Mouse (Mus musculus) ovary, postnatal 10 days (tissue): ENCODE data around the gene Grb2.

ENCODE experiments used
- DNase-seq: peaks from one replicate; pipeline ENCODE4 v3.0.0; 2022; ENCODE audit warnings: low spot score

The Grb2 gene

DNA sequence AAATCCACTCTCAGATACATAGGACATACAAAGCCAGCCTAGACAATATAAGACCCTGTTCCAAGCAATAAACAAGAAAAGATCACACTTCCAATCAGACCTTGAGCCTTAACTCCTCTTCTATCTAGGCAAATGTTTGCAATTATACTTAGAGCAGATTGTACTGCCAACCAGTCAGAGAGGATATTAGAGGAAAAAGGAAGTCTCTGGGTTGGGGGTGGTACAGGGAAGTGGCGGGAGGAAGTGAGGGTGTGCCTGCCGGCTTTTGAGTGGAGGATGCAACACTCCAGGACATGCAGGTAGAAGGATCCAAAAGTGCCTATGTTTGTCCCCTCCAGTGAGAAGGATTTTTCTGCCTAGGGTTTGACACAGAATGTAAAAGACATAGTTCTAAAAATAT, 3.9 kb upstream of the Grb2 start:
- no peak for DNase-seq

DNA sequence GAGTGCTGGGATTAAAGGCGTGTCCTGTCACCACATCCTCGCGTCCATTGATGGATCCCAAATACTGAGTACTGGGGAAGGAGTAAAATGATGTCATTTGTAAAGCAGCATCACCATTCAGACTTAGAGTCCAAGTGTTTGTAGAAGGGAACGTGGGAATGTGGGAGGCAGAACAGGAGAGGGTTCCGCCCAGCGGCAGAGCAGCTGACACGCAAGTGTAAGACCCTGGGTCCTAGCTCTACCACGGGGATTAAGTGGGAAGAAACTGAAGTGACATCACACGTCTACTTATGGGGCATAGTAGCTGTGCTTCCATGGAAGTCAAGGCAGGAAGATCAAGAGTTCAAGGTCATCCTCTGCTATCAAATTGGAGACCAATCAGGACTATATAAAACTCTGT, 2.7 kb upstream of the Grb2 start:
- no peak for DNase-seq

DNA sequence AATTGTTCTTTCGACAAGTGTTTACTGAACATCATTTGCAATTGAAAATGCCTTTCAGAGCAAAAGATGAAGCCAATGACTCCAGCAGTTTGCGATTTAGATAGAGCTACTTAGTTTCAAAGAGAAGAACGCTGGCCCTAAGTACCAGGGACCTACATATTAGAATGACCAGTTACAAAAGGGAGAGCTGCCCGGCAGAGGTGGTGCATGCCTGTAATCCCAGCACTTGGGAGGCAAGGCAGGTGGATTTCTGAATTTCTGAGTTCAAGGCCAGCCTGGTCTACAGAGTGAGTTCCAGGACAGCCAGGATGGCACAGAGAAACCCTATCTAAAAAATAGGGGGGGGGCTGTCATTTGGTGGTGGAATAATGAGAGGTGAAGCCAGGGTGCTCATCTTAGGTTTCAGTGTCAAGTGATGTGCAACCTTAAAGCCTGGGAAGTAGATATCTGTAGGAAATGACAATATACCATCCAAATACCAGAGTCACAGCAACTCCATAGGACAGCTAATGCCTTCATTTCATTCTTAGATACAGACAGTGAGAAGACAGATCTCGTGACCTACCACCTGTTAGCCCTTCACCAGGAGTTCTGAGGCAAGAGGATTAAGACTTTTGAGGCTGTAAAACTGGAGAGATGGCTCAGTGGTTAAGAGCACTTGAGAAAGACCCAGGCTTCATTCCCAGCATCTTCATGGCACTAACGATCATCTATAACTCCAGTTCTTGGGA, 1.6 kb upstream of the Grb2 start:
- DNase-seq = no peak

DNA sequence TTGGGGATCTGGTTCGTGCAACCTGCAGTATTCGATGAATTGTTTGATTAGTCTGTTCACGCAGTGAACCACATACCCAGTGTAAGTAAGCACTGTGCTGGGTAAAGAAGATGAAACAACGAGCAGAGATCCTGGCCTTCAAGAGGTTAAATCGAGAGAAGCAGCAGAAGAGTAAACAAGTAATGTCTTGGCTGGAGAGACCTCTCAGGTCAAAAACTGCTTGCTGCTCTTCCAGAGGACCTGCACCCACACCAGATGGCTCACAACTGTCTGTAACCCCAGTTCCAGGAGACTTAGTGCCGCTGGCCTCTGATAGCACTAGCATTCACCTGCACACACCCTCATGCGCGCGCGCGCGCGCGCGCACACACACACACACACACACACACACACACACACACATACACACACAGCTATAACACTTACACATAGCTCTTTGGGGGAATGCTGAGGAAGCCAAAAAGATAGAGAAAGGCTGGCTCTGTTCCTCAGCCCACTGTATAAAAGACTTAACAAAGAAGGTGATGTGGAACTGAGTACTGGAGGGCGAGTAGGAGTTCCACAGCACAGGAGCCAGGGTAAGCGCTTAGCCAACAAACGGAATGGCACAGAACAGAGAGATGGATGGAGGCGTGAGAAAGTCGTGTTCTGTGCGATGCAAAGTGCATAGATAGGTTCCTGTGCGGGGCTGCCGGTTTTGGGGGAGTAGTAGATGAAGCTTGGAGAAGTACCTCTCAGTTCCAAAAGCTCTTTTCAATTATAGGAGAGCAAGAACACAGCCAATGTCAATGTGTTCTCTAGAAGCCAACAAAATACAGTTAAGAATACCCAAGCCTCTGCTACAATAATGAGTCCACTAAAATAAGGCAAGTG, 795 bp upstream of the Grb2 start:
- DNase-seq = no peak

- no peak for DNase-seq
Observed at GRCm38 (mm10) chr11:115707313-115708208, 836 bp downstream of the Grb2 start.

DNA sequence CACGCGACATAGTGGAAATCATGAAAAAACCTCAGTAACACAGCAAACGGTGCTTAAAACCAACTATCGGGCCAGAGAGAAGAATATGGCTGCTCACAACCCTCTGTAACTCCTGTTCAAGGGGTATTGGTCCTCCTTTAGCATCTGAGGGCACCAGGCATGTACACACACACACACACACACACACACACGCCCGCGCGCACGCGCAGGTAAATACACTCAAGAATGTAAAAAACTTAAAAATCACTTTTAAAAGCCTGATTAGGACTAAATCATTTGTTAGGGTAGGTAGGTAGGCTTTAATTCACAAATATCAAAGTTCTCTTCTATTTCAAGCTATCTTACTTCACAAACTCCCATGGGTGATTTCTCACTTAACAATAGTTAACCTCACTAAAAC, 1.8 kb downstream of the Grb2 start:
- no peak for DNase-seq

DNA sequence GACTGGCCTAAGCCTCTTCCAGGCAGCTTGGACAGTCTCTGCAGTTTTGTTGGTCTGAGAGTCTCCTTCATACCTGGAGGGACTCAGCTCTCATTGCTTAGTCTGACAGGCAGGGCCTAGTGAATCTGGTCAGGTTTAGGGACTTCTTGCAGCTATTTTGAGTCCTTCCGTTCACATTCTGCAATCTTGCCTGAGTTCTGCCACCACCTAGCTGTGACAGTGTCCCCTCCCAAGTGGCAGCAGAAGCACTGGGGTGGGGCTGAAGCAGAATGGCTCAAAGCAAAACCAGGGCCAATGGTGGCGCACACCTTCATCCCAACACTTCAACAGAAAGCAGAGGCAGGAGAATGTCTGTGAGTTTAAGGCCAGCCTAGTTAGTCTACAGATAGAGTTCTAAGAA, 2.8 kb downstream of the Grb2 start:
- DNase-seq = no peak

DNA sequence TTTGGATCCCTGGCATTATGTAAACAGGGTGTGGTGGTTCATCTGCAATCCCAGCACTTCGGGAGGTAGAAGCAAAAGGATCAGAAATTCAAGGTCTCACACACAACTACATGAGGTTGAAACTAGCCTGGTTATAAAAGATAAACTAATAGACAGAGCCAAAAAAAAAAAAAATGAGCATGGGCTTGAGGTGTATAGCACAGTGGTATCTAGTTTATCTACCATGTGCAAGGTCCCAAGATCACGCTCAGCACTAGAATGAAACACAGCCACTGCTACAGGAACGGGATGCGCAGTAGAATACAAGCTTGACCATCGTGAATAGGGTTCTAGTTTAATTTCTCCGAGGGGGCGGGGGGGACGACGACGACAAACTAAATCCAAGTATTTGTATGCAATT, 3.7 kb downstream of the Grb2 start:
- DNase-seq = no peak

- no peak for DNase-seq
Observed at GRCm38 (mm10) chr11:115703466-115703865, 4.9 kb downstream of the Grb2 start.

DNA sequence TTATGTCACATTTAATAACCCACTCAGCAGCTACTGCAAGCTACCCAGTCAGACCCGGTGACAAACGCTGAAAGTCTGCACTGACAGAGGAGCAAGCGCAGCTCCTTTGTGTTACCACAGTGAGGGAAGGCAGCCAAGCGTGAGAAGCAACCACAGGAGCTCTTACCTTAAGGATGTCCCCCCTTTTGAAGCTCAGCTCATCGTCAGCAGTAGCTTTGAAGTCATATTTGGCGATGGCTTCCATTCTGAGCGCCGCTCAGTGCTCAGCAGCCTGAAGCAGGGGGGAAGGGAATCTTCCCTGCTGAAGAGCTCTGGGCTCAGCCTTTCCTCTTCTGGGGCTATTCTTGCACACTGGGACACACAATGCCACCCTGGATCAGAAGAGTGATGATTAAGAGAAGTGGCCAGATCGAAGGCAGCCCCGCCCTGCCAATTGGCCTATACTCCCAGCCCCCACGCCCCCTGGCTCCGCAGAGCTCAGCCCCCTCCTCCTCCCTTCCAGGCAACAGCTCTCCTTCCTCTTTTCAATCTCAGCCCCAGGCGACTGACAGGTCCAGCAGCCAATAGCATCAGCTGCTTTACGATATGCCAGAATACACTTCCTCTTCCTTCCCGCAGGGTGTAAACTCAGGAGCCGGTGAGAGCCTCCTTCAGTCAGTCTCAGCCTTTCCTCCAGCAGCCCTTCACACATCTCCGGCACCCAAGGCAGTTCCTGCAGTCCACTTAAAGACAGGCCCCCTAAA, 9.2 kb downstream of the Grb2 start:
- peak; percentile 48 for DNase-seq

DNA sequence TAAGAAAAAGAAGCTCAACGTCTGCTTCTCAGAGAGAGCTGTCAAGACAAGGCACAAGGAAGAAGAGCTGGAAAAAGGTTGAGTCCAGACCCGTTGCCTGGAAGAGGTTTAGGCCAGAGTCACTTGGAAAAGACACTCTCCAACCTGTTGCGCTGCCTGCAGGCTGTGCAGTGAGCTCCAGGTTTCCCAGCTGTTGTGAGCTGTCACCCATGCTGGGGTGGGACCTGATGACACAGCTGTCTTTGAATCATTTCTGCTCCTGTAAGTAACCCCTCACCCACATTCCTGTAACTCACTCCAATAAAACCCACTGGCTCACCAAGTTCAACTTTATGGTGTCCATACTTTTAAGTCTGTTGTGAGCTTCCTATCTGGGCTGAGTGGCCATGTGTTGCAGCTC, 10.7 kb downstream of the Grb2 start:
- DNase-seq = no peak

GRCm38 (mm10) chr11:115697091-115697490, 11.3 kb downstream of the Grb2 start:
- no peak for DNase-seq

- no peak for DNase-seq
Observed at GRCm38 (mm10) chr11:115696471-115696870, 11.9 kb downstream of the Grb2 start.

DNA sequence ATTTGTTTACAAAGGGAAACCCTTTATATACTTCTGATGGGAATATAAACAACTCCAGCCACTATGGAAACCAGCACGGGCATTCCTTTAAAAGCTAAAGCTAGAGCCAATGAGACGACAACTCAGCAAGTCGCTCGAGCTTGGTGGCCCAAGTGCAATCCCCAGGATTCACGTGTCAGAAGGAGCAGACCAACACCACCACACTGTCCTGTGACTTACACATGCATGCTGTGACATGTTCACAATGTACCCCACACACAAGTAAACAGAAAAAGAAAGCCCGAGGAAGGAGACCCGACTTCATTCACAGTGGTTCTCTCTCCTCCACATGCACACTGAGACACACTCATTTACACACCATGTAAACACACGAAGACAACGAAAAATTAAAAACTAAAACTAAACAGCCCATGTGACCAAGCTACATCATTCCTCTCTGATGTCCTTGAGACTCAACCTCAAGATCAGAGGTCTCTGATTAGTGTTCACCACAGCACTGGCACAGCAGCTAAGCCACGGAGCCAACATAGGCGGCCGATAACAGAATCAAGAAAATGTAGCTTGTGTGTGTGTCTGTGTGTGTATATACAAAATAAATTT, 14.3 kb downstream of the Grb2 start:
- DNase-seq = no peak

DNA sequence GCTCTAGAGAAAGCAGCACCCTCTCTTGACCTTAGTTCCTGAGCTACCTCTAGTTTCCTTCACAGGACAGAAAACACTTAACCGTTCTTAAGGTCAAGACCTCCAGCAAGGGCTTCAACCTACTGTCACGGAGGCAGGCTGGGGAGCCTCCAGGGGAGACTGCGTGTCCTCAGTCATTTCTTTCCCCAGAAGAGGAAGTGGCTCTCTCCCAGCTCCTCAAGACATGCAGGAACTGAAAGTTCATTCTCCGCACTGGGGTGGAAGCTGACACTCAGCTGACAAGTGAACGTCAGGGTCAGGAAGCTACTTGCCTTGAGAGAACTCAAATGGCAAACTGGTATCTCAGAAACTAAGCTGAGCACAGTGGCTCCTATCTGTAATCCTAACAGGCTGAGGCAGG, 15.6 kb downstream of the Grb2 start:
- DNase-seq = no peak

- DNase-seq = no peak
Observed at GRCm38 (mm10) chr11:115691976-115692375, 16.4 kb downstream of the Grb2 start.

GRCm38 (mm10) chr11:115691511-115691910, 16.9 kb downstream of the Grb2 start:
- DNase-seq = no peak

DNA sequence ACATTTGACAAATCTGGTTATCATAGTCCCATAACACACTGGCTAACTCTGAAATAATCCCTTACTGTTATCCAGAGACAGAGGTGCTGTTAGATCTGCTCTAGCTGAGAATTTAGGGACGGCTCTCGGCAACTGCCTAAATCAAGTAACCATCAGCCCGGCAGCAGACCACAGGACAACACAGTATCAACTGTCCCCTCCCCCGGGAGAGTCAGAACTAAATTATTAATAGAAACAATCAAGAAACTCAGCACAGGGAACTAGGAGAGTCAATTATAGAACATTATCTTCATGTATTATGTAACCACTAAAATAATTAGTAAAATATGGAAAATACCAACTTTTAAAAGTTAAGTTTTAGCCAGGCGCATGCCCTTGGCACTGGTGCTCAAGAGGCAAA, 17.4 kb downstream of the Grb2 start:
- DNase-seq = no peak

- no peak for DNase-seq
Observed at GRCm38 (mm10) chr11:115690356-115690755, 18.0 kb downstream of the Grb2 start.

- no peak for DNase-seq
Observed at GRCm38 (mm10) chr11:115689137-115689915, 19.1 kb downstream of the Grb2 start.

- DNase-seq = no peak
Observed at GRCm38 (mm10) chr11:115686369-115686768, 22.0 kb downstream of the Grb2 start.
